Mouse (Mus musculus): ENCODE measurements at regions not wholly inside any gene's neighbourhood (a gene's known extent, or its start where the extent isn't known, plus 50 kb on each side); places are given as distances from the start of the nearest gene placed in this dataset.

- no peaks in the 10 kb centered on the region for H3K27me3 ChIP-seq (ENCODE audit: control insufficient read depth, insufficient read depth, low read length)
Observed at GRCm38 (mm10) chr3:16464301-16464700, 458.1 kb upstream of the Gm5150 start.

GRCm38 (mm10) chr3:16433033-16433432 lies 426.8 kb upstream of the Gm5150 start:
- no peak overlapping the region for H3K4me3 ChIP-seq
- intact Hi-C loops (cut with DNase I), result no loop called here
- no peak overlapping the region for H3K9ac ChIP-seq (ENCODE audit: low read depth, low read length)
- no peaks in the 10 kb centered on the region for H3K36me3 ChIP-seq (ENCODE audit: control insufficient read depth, insufficient read depth, low read length)
- H3K27me3 ChIP-seq (ENCODE audit: control insufficient read depth, insufficient read depth, low read length), result no peaks in the 10 kb centered on the region
- no peaks in the 10 kb centered on the region for H3K79me2 ChIP-seq (replicated peaks; ENCODE audit: control insufficient read depth, insufficient read depth, low read length)
- TF ChIP-seq POLR2A (IDR thresholded peaks at IDR 0.05; ENCODE audit: insufficient read depth, low read depth, low read length) (no peak), CTCF (IDR thresholded peaks at IDR 0.05) (no peak), EP300 (IDR thresholded peaks at IDR 0.05; ENCODE audit: insufficient read depth, low read depth, low read length) (no peak)
- H3K27ac ChIP-seq, result no peak overlapping the region
- no peaks in the 10 kb centered on the region for H3K4me1 ChIP-seq (ENCODE audit: control insufficient read depth, insufficient read depth, low read length)
- DNase-seq, result no peak

More at GRCm38 (mm10) chr3:16464301-16464700, 458.1 kb upstream of the Gm5150 start:
- H3K36me3 ChIP-seq (ENCODE audit: control insufficient read depth, insufficient read depth, low read length), result no peaks in the 10 kb centered on the region
- WGBS, result 61% methylated on average over 2 of the region's 2 CpGs
- no peak for DNase-seq
- H3K9ac ChIP-seq (ENCODE audit: low read depth, low read length), result no peak overlapping the region
- intact Hi-C loops (cut with DNase I), result no loop called here
- TF ChIP-seq EP300 (IDR thresholded peaks at IDR 0.05; ENCODE audit: insufficient read depth, low read depth, low read length) (no peak), POLR2A (IDR thresholded peaks at IDR 0.05; ENCODE audit: insufficient read depth, low read depth, low read length) (no peak), CTCF (IDR thresholded peaks at IDR 0.05) (no peak)
- H3K79me2 ChIP-seq (replicated peaks; ENCODE audit: control insufficient read depth, insufficient read depth, low read length), result no peaks in the 10 kb centered on the region
- H3K4me3 ChIP-seq, result no peak overlapping the region
- H3K4me1 ChIP-seq (ENCODE audit: control insufficient read depth, insufficient read depth, low read length), result no peaks in the 10 kb centered on the region
- H3K27ac ChIP-seq, result no peak overlapping the region

- Histone ChIP-seq H3K79me2 (replicated peaks; ENCODE audit: control insufficient read depth, insufficient read depth, low read length) (no peaks in the 10 kb centered on the region), H3K9ac (ENCODE audit: low read depth, low read length) (no peak overlapping the region), H3K27me3 (ENCODE audit: control insufficient read depth, insufficient read depth, low read length) (no peaks in the 10 kb centered on the region), H3K36me3 (ENCODE audit: control insufficient read depth, insufficient read depth, low read length) (no peaks in the 10 kb centered on the region), H3K4me3 (no peak overlapping the region), H3K27ac (no peak overlapping the region), H3K4me1 (ENCODE audit: control insufficient read depth, insufficient read depth, low read length) (no peaks in the 10 kb centered on the region)
- intact Hi-C loops (cut with DNase I), result no loop called here
- TF ChIP-seq CTCF (IDR thresholded peaks at IDR 0.05) (no peak), POLR2A (IDR thresholded peaks at IDR 0.05; ENCODE audit: insufficient read depth, low read depth, low read length) (no peak), EP300 (IDR thresholded peaks at IDR 0.05; ENCODE audit: insufficient read depth, low read depth, low read length) (no peak)
- DNase-seq, result no peak
Observed at GRCm38 (mm10) chr3:16431819-16432115, 425.5 kb upstream of the Gm5150 start.

- H3K9ac ChIP-seq (ENCODE audit: low read depth, low read length), result no peak overlapping the region
- H3K27me3 ChIP-seq (ENCODE audit: control insufficient read depth, insufficient read depth, low read length), result no peaks in the 10 kb centered on the region
- no peaks in the 10 kb centered on the region for H3K36me3 ChIP-seq (ENCODE audit: control insufficient read depth, insufficient read depth, low read length)
- intact Hi-C loops (cut with DNase I), result no loop called here
- H3K27ac ChIP-seq, result no peak overlapping the region
- WGBS, result 54% methylated on average over 3 of the region's 3 CpGs
- no peaks in the 10 kb centered on the region for H3K4me1 ChIP-seq (ENCODE audit: control insufficient read depth, insufficient read depth, low read length)
- no peak overlapping the region for H3K4me3 ChIP-seq
- TF ChIP-seq POLR2A (IDR thresholded peaks at IDR 0.05; ENCODE audit: insufficient read depth, low read depth, low read length) (no peak), CTCF (IDR thresholded peaks at IDR 0.05) (no peak), EP300 (IDR thresholded peaks at IDR 0.05; ENCODE audit: insufficient read depth, low read depth, low read length) (no peak)
- H3K79me2 ChIP-seq (replicated peaks; ENCODE audit: control insufficient read depth, insufficient read depth, low read length), result no peaks in the 10 kb centered on the region
- no peak for DNase-seq
Observed at GRCm38 (mm10) chr3:16431082-16431818, 425.0 kb upstream of the Gm5150 start.
